Mouse (Mus musculus): ENCODE results near the gene Faf1.

Faf1 gene

DNA sequence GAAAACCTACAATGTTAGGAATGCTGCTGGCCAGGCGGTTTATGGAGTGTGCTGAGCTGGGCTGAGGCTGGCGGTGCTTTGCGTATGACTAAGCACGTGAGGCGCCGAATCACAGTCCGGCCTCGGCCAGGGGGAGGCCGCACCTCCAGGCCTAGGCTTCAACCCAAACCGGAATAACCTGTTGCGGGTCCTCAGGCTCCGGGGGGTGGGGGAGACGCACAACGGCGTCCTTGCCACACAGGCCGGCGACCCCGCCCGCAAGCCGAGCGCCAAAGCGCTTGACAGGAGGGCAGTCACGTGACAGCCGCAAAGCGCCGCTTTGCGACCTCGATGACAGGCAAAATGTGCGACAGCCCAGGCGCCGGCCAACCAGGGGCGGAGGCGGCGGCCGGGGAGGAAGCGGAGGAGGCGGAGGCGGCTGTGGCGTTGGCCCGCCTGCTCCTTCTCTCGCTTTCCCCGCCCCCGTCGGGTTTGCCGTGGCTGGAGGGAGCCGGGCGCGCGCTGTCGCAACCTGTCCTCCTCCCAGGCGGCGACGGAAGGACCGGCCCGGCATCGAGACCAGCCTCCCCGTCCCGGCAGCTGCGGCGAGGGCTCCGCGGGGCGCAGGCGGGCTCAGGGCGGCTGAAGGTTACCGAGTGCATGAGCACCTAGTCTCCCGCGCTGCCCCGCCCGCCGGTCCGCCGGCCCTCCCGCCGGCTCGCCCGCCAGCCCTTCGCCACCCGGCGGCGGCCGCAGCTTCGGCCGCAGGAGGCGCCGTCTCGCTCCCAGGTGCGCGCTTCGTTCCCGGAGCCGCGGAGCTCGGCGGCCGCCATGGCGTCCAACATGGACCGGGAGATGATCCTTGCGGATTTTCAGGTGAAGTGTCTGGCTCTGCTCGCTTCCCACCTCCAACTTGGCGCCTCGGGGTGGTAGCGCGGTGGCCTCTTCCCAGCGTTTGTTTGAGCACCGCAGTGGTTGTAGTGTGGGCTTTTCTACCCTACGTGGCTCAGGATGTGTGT, at the start of gene Faf1:
Gene Faf1, plus strand, starts transcription at position 371 of the 998 bp plus-strand sequence.
- peak; percentile 94 to 95 for DNase-seq (ENCODE audit: low spot score in 2 of 2)

DNA sequence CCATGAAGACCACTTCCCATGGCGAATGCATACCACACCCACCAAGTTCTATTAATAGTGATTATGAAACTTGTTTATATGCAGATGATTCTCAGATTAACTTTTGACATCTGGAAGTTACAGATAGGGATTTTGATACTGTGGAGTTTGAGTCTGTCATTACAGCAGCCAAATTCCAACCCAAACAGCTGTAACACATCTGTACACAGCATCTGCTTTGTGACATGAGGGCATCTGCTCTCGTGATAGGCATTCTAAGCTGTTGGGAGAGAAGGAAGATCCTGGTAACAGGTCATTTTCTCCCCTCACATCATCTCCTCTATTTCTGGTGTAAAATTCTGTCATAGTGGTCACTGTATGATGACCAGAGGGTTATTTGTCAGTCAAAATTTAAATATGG, 46.2 kb upstream of the Faf1 start:
- no peak for DNase-seq (ENCODE audit: low spot score in 2 of 2)

DNA sequence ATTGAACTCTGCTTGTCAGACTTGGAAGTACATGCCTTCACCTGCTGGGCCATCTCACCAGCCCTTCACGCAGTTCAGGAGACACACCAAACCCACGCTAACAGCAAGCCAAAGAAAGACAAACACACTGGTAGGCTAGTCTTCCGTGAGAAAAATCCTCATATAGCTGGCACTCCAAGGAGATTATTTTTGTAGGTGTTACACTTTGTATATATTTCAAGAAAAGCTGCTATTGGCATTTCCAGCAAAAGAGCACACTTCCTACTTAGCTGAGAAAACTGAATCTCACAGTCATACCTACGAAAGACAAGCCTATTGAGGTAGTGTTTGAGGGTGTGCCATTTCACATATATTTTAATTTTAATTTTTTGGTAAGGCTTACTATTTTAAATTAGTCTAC, 45.4 kb upstream of the Faf1 start:
- DNase-seq (ENCODE audit: low spot score in 2 of 2), result no peak

DNA sequence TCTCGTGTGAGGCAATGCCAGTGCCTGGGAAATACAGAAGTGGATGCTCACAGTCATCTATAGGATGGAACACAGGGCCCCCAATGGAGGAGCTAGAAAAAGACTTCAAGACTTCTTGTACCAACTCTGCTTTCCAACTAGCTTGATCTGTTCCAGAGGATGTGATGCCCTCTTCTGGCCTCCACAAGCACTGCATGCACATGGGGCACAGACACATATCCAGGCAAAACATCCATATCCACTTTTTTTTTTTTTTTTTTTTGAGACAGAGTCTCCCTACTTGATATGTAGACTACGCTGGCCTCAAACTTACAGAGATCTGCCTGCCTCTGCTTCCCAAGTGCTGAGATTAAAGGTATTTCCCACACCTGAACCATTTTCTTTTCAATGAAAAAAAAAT, 41.4 kb upstream of the Faf1 start:
- DNase-seq (ENCODE audit: low spot score in 2 of 2), result no peak

DNA sequence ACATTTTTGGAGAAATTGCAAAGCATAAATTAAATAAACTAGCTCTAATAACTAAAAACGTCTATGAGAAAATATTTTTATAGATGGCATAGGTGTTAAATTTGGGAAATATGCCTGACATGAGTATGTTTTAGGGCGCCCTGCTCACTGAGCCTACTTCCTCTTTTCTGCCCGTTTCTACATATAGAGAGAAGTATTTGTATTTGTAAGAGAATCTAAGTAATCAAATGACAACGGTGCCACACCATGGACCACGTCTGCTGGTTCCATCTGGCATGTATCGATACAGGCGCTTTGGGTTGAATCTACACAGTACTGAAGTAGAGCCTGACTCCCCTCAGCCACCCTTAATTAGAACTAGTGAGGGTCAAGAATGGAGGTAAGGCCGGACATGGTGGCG, 37.0 kb upstream of the Faf1 start:
- no peak for DNase-seq (ENCODE audit: low spot score in 2 of 2)

DNA sequence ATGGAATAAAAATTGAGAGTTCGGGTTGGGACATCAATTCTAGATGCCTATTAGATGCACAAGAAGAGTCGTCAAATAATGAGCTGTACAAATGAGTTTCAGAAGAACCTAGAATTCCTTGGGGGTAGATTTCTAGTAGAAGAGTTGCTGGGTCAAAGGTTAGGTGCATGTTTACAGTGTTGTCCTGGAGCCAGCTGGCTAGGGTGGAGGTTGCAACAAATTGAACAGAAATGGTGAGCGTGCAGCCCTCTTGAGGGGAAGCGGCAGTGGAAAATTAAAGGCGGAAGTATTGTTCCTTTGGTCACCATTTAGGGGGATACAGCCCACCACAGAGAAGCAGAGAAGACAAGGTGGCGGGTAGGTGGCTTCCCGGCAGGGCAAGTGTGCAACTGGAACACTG, 36.2 kb upstream of the Faf1 start:
- no peak for DNase-seq (ENCODE audit: low spot score in 2 of 2)

DNA sequence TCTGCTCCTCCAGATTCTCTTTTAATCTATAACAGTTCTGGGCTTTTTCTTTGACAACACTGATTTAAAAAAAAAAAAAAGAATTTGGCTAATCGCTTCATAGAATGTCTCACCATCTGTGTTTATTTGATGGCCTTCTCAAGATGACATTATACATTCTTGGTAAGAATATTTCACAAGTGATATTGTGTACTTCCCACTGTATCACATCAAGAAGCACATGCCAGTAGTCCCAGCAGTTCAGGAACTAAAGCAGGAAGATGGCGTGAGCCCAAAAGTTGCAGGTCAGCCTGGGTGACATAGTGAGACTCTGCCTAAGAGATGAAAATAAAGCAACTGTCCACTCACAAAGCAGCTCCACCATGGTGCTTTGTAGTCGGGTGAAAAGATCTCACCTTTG, 34.9 kb upstream of the Faf1 start:
- DNase-seq (ENCODE audit: low spot score in 2 of 2), result no peak

DNA sequence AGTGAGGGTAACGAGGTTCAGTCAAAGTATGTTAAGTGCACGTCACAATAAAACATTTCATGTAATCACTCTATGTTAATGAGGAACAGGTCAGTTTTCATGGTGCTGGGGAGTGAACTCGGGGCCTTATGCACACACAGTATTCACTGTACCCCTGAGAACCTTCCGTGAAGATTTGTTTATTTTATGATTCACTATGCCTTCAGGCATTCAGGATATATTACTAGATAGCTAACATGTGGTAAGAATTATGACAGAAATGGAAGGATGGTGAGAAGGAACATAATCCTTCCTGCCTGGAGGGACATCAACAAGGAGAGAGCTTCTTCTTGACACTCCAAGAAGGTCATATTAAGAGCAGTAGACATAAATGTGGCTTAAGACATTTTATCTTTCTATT, 29.1 kb upstream of the Faf1 start:
- DNase-seq (ENCODE audit: low spot score in 2 of 2), result no peak

DNA sequence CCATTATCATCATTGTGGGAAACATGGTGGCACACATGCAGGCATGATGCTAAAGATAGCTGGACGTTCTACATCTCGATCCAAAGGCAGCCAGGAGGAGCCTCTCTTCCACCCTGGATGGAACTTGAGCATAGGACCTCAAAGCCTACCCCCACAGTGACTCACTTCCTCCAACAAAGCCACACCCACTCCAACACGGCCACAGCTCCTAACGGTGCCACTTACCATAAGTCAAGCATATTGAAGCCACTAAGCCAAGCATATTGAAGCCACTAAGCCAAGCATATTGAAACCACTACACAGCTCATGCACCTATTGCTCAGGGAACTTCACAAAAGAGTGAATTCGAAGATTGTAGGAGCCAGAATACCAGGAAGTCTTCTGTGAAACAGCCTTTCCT, 27.1 kb upstream of the Faf1 start:
- no peak for DNase-seq (ENCODE audit: low spot score in 2 of 2)

DNA sequence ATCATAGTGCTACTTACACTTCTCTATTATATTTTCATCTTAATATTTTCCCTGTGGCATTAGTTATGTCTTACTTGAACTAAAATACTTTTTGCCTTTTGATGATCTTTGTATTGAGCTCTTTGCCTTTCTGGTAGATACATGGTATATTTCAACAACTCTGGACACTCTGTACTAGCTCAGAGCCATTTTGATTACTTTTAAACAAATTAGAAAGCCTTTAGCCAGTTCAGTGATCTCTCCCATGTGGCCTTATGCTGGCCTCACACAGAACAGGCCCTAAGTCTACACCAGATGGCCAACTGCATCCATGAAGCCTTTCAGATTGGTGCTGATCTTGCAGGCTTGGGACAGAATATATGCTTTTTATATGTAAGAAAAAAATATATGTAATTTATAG, 23.1 kb upstream of the Faf1 start:
- DNase-seq (ENCODE audit: low spot score in 2 of 2), result no peak

DNA sequence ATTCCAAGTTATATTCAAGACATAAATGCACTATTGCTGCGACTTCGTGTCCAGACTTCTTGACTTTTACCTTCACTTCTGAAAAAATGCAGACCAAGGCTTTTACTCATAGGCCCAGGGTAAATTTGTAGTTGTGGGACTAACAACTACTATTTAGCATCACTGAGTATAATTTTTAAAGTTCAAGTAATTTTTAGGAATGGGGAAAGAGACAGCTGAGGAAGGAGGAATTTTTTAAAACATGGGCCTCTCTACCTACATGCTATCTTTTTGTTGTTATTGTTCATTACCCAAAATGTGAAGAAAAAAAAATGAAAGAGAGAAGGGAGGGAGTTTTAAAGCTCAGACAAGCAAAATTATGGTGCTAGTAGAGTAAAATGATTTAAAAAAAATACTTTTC, 21.7 kb upstream of the Faf1 start:
- DNase-seq (ENCODE audit: low spot score in 2 of 2), result no peak

DNA sequence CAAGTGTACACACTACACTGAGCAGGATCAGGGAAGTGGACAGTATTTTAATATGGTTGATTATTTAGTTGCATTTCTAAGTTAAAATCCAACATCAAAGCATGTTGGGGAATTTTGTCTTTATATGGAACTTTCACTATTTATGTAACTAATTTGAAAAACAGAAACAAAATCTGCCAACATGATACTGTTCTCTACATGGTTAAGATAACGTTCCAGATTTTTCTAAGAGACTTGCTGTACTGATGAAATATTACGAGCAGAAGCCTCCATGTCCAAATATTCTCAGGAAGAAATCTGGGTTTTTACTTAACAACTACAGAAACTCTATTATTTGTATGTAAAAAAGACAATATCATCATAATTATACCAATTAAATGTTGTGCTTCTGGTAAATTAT, 20.6 kb upstream of the Faf1 start:
- DNase-seq (ENCODE audit: low spot score in 2 of 2), result no peak

DNA sequence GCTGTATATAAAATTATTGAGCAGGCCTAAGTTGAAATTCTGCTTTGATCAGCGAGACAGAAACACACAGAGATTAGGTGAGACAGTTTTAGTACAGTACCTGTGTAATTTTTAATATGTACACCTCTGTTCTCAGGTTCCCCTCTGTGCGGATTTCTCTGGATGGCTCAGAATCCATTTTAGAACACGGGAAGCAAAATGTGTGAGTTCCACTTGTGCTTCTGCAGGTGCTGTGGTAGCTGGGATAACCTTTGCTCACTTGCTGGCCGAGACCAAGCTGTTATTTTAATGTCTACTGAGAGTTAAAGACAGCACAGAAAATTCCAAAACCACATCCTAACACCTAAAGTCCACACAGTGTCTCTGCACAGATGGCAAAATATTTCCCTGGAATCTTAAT, 20.1 kb upstream of the Faf1 start:
- DNase-seq (ENCODE audit: low spot score in 2 of 2), result no peak

DNA sequence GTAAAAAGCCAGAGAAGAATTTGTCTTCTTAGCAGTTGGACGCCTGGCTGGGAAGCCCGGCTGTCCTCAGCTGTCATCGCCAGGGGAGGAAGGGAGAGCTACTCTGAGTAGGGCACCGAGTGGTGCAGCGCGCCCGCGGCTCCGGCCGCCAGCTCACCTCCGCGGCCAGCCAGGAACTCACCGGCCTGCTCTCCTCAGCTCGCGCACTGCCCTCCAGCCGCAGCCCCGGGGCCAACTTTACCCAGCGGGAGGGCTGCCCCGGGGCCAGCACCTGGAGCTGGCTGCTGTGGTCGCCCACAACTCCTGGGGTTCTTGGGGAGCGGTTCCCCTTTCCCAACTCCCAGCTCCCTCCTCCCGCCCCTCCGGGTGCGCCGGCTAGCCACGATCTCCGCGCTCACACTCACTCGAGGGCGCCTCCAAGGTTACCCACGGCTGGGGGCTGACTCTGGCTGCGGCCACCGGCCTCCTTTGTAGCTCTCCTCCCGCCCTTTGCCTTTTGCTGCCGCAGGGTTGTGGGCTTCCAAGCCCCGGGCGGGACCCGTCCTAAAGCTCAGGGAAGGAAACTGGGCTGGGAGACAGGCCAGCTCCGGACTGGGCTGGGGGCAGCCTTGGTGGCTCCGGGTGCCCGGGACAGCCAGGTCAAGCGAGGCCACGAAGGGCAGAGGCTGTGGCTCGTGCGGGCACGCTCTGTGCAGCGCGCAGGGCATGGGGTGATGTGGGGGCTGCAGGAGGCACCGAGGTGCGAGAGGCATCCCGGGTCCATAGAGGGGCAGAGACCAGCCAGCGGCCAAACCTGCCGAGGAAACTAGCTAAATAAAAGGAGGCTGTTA, 19.2 kb upstream of the Faf1 start:
- DNase-seq (ENCODE audit: low spot score in 2 of 2), result no peak

DNA sequence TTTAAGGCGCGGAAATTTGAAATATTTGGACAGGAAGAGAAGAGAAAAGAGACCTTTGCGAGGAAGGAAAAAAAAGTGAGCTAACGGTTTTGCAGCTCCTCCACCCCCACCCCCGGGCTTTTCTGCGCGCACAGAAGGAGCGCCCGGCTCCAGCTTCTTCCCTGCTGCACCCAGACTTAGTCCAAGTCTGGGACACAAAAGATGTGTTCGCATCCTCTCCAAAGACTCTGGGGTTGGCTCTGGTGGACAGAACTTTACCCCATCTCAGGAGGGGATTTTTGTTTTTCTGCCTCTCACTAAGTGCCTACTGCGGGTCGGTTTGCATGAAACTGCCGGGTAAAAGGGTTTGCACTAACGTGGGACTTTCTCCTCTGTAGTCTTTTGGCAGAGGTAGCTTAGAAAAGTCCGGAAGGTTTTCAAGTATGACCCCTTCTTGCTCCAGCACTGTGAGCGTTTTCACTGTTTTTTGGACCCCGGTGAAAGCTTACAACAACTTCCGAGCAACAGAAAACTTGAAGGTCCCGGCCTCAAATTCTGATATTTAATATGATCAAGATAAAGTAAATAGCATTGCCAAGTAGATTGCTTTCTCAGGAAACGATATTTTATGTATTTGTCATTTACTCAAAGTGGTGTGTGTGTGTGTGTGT, 18.4 kb upstream of the Faf1 start:
- no peak for DNase-seq (ENCODE audit: low spot score in 2 of 2)

DNA sequence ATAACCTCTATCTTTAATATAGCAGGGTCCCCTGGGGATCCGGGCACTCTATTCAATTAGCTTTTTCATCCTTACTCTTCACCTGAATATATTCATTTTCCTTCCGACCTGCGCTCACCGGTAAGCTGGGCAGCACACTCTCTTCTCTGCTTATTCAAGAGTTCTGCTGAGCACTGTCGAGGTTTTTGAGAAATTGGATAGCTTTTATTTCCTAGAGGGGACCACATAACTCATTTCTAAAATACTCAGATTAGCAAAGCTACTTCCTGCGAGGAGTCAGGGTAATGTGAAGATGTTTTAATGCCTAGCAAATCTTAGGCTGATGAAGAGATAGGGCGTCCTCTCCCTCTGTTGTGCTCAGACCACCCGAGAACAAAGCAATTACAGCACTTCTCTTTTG, 17.6 kb upstream of the Faf1 start:
- no peak for DNase-seq (ENCODE audit: low spot score in 2 of 2)

DNA sequence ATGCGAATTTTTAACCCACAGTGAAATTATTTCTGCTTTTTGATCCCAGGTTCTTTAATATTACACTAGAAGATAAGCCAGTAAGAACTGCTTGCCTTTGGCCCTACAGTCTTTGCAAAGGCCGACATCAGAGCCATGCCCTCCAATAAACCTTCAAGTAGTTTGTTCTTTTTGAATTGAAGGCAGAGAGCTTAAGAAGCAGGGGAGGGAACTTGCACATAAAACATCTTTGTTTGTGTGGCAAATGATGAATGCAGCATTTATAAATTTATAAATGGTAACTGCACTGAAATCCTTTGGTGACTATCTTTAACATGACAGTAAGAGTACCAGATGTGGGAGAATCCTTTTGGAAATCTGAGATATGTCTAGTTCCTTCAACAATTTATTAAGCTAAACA, 16.8 kb upstream of the Faf1 start:
- DNase-seq (ENCODE audit: low spot score in 2 of 2), result no peak

DNA sequence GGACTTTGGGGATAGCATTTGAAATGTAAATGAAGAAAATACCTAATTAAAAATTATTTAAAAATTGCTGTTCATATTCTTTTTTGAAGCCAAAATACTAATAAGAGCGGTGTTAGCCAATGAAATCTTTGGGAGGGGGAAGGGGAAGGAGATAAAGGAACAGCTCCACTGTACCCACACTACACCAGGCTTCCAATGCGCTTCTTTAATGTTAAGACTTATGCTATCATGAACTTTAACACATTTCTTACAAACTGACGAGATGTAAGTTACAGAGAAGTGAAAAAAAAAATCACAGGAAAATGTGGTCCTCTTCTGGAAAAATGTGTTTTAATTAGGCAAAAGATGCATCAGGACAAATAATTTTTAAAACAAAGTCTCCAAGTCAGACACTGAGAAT, 15.8 kb upstream of the Faf1 start:
- DNase-seq (ENCODE audit: low spot score in 2 of 2), result no peak

DNA sequence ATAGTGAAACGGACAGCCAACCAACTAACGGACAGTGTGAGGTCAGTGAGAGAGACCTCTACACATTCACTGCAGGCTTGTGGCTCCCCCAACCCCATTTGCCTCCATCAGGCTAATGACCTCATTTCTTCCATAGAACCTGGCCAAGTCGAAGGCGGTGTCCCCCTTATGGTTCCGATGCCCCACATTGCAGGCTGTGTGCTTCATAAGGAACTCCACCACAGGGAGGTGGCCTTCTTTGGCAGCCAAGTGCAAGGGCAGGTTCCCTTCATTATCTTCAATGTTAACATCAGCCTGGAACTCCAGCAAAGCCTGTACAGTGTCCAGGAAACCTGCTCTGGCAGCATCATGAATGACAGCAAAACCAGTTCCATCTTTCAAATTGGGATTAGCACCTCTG, 15.2 kb upstream of the Faf1 start:
- DNase-seq (ENCODE audit: low spot score in 2 of 2), result no peak

DNA sequence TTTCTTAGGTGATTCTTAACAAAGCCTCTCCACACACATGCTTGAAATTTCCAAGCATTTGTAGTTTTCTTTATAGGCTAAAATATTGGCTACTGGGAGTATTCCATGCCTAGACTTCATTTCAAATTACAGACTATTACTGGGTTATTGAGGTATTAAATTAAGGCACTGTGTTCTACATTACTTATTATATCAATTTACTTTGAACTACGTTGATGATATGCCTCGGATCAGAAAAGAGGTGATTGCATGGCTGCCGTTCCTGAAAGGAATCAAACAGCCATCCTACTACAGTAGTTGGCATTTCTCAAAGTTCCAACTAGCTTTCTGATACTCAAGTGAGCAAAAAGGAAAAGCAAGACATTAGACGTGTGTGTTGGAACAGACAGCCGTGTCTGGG, 14.1 kb upstream of the Faf1 start:
- no peak for DNase-seq (ENCODE audit: low spot score in 2 of 2)

DNA sequence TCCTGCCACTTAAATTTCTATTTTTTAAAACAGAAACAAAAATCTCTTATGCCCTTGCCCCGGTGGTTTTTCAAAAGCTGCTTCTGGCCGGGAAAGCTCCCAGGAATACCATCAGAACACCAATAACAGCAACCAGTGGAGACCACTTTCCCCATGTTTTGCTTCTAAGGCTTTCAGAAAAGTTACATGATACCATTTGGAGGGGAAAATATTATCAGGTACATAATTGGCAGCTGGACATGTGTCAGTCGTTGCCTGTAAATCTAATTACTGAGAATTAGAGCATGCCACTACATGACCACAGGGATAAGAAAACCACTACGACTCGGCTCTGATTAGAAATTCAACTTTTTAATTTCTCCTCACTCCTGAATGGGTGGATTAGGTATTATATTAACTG, 12.3 kb upstream of the Faf1 start:
- no peak for DNase-seq (ENCODE audit: low spot score in 2 of 2)
